Mouse (Mus musculus) E14TG2a.4 (cell line): ENCODE measurements around the gene Cdh16.

Source experiments
- CTCF ChIP-seq: conservative IDR thresholded peaks from 2 replicates; pipeline ENCODE4 v1.5.1; 2014; ENCODE audit warnings: low read length
- NANOG ChIP-seq: IDR thresholded peaks from 2 replicates; pipeline ENCODE4 v1.6.1; 2014; ENCODE audit warnings: borderline replicate concordance, low read length, mixed read lengths
- POU5F1 ChIP-seq: IDR thresholded peaks from 2 replicates; pipeline ENCODE4 v1.6.1; 2014; ENCODE audit warnings: low read length, borderline replicate concordance

DNA sequence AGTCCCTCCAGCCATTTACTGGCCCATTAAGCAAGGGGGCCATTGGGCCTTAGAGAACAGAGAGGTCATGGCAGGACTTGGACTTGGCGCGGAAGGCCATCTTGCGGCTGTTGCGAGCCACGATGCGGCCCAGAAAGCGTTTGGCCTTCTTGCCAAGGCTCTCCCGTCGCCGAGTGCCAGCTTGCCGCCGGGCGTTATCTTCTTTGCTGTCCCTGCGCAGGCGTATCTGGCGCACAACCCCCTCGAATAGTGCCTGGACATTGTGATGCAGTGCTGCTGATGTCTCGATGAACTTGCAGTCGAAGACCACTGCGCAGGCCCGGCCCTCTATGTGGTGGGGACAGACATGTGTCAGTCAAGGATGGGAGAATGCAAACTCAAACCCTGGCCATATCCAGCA is 4.2 kb upstream of the Cdh16 start:
- TF ChIP-seq CTCF = no peak
- TF ChIP-seq NANOG = no peak
- TF ChIP-seq POU5F1 = no peak
